Mouse (Mus musculus): ENCODE results near the gene Anapc10. TPM values are rescaled to one million over a fixed set of nuclear protein-coding genes. Genes with fewer than 3 reads are reported as not detected.

The Anapc10 gene
- total RNA-seq, 1 experiment, result 16.5 TPM

- H3K36me3 ChIP-seq (ENCODE audit: control insufficient read depth, insufficient read depth, low read length, poor library complexity, severe bottlenecking), result no peaks in the 10 kb centered on the region; the same call in none of the 2 replicates
- DNase-seq (ENCODE audit: low read depth, low spot score), result no peak
- H3K9ac ChIP-seq (ENCODE audit: insufficient read depth, low read depth, low read length, poor library complexity, severe bottlenecking), result peak overlapping the region; percentile 26; the same call in 1 of the 2 replicates
- H3K9me3 ChIP-seq (ENCODE audit: control insufficient read depth, insufficient read depth, low read depth, low read length), result no peaks in the 10 kb centered on the region
- TF ChIP-seq HCFC1 (IDR thresholded peaks at IDR 0.05; ENCODE audit: borderline replicate concordance, insufficient read depth, low read length) (no peak), MAFK (IDR thresholded peaks at IDR 0.05; ENCODE audit: insufficient read depth, low read depth, low read length) (no peak), ZC3H11A (IDR thresholded peaks at IDR 0.05; ENCODE audit: borderline replicate concordance, low read depth, low read length) (no peak), CHD2 (IDR thresholded peaks at IDR 0.05; ENCODE audit: low read depth, low read length) (no peak), ZNF384 (IDR thresholded peaks at IDR 0.05; ENCODE audit: low read depth, low read length) (no peak)
- peak overlapping the region; percentile 7; the same call in 1 of the 2 replicates for H3K27ac ChIP-seq (ENCODE audit: insufficient read depth, low read depth, low read length, poor library complexity, severe bottlenecking)
- H3K4me1 ChIP-seq (ENCODE audit: control insufficient read depth in 2 of 2, insufficient read depth in 2 of 2, low read length in 2 of 2, poor library complexity in 1 of 2), result peaks cover 0 to 2% of the 10 kb centered on the region in 2 experiments; a peak in 1 of 4 replicates
- in situ Hi-C loops (cut with MboI; ENCODE audit: low sequenced_read_pairs in 2 of 2, unreplicated experiment in 2 of 2), result no loop called here
- peak overlapping the region; percentile 28 to 98; a peak in 2 of 4 replicates for H3K4me3 ChIP-seq (ENCODE audit: insufficient read depth in 1 of 2, low read depth in 1 of 2, low read length in 2 of 2, poor library complexity in 1 of 2, severe bottlenecking in 1 of 2)
Measured at GRCm38 (mm10) chr8:79712676-79713075, 1.1 kb downstream of the Anapc10 start.

GRCm38 (mm10) chr8:79721537-79721936 lies 9.9 kb downstream of the Anapc10 start:
- Histone ChIP-seq H3K4me1 (ENCODE audit: control insufficient read depth in 2 of 2, insufficient read depth in 2 of 2, low read length in 2 of 2, poor library complexity in 1 of 2) (no peaks in the 10 kb centered on the region), H3K9ac (ENCODE audit: insufficient read depth, low read depth, low read length, poor library complexity, severe bottlenecking) (no peak overlapping the region), H3K4me3 (ENCODE audit: insufficient read depth in 1 of 2, low read depth in 1 of 2, low read length in 2 of 2, poor library complexity in 1 of 2, severe bottlenecking in 1 of 2) (no peak overlapping the region), H3K36me3 (ENCODE audit: control insufficient read depth, insufficient read depth, low read length, poor library complexity, severe bottlenecking) (peaks cover 6% of the 10 kb centered on the region; the same call in 1 of the 2 replicates), H3K9me3 (ENCODE audit: control insufficient read depth, insufficient read depth, low read depth, low read length) (no peaks in the 10 kb centered on the region), H3K27ac (ENCODE audit: insufficient read depth, low read depth, low read length, poor library complexity, severe bottlenecking) (no peak overlapping the region)
- in situ Hi-C loops (cut with MboI; ENCODE audit: low sequenced_read_pairs in 2 of 2, unreplicated experiment in 2 of 2), result no loop called here
- no peak for DNase-seq (ENCODE audit: low read depth, low spot score)
- TF ChIP-seq MAFK (IDR thresholded peaks at IDR 0.05; ENCODE audit: insufficient read depth, low read depth, low read length) (no peak), HCFC1 (IDR thresholded peaks at IDR 0.05; ENCODE audit: borderline replicate concordance, insufficient read depth, low read length) (no peak), CHD2 (IDR thresholded peaks at IDR 0.05; ENCODE audit: low read depth, low read length) (no peak), ZC3H11A (IDR thresholded peaks at IDR 0.05; ENCODE audit: borderline replicate concordance, low read depth, low read length) (no peak), ZNF384 (IDR thresholded peaks at IDR 0.05; ENCODE audit: low read depth, low read length) (no peak)

- Histone ChIP-seq H3K36me3 (ENCODE audit: control insufficient read depth, insufficient read depth, low read length, poor library complexity, severe bottlenecking) (peaks cover 6% of the 10 kb centered on the region; the same call in 1 of the 2 replicates), H3K4me3 (ENCODE audit: insufficient read depth in 1 of 2, low read depth in 1 of 2, low read length in 2 of 2, poor library complexity in 1 of 2, severe bottlenecking in 1 of 2) (no peak overlapping the region), H3K4me1 (ENCODE audit: control insufficient read depth in 2 of 2, insufficient read depth in 2 of 2, low read length in 2 of 2, poor library complexity in 1 of 2) (no peaks in the 10 kb centered on the region), H3K9ac (ENCODE audit: insufficient read depth, low read depth, low read length, poor library complexity, severe bottlenecking) (no peak overlapping the region), H3K9me3 (ENCODE audit: control insufficient read depth, insufficient read depth, low read depth, low read length) (no peaks in the 10 kb centered on the region), H3K27ac (ENCODE audit: insufficient read depth, low read depth, low read length, poor library complexity, severe bottlenecking) (no peak overlapping the region)
- in situ Hi-C loops (cut with MboI; ENCODE audit: low sequenced_read_pairs in 2 of 2, unreplicated experiment in 2 of 2), result no loop called here
- no peak for DNase-seq (ENCODE audit: low read depth, low spot score)
- TF ChIP-seq CHD2 (IDR thresholded peaks at IDR 0.05; ENCODE audit: low read depth, low read length), result no peak
- no peak for TF ChIP-seq ZC3H11A (IDR thresholded peaks at IDR 0.05; ENCODE audit: borderline replicate concordance, low read depth, low read length)
- no peak for TF ChIP-seq HCFC1 (IDR thresholded peaks at IDR 0.05; ENCODE audit: borderline replicate concordance, insufficient read depth, low read length)
- no peak for TF ChIP-seq MAFK (IDR thresholded peaks at IDR 0.05; ENCODE audit: insufficient read depth, low read depth, low read length)
- no peak for TF ChIP-seq ZNF384 (IDR thresholded peaks at IDR 0.05; ENCODE audit: low read depth, low read length)
Measured at GRCm38 (mm10) chr8:79723308-79723707, 11.7 kb downstream of the Anapc10 start.

- no peak overlapping the region for H3K9ac ChIP-seq (ENCODE audit: insufficient read depth, low read depth, low read length, poor library complexity, severe bottlenecking)
- H3K9me3 ChIP-seq (ENCODE audit: control insufficient read depth, insufficient read depth, low read depth, low read length), result no peaks in the 10 kb centered on the region
- in situ Hi-C loops (cut with MboI; ENCODE audit: low sequenced_read_pairs in 2 of 2, unreplicated experiment in 2 of 2), result no loop called here
- no peak overlapping the region for H3K27ac ChIP-seq (ENCODE audit: insufficient read depth, low read depth, low read length, poor library complexity, severe bottlenecking)
- no peak overlapping the region for H3K4me3 ChIP-seq (ENCODE audit: insufficient read depth in 1 of 2, low read depth in 1 of 2, low read length in 2 of 2, poor library complexity in 1 of 2, severe bottlenecking in 1 of 2)
- DNase-seq (ENCODE audit: low read depth, low spot score), result no peak
- H3K36me3 ChIP-seq (ENCODE audit: control insufficient read depth, insufficient read depth, low read length, poor library complexity, severe bottlenecking), result peaks cover 6% of the 10 kb centered on the region; the same call in 1 of the 2 replicates
- no peaks in the 10 kb centered on the region for H3K4me1 ChIP-seq (ENCODE audit: control insufficient read depth in 2 of 2, insufficient read depth in 2 of 2, low read length in 2 of 2, poor library complexity in 1 of 2)
- TF ChIP-seq ZC3H11A (IDR thresholded peaks at IDR 0.05; ENCODE audit: borderline replicate concordance, low read depth, low read length), result no peak
- no peak for TF ChIP-seq HCFC1 (IDR thresholded peaks at IDR 0.05; ENCODE audit: borderline replicate concordance, insufficient read depth, low read length)
- TF ChIP-seq CHD2 (IDR thresholded peaks at IDR 0.05; ENCODE audit: low read depth, low read length), result no peak
Measured at GRCm38 (mm10) chr8:79724589-79724988, 13.0 kb downstream of the Anapc10 start.

GRCm38 (mm10) chr8:79727900-79728299 lies 16.3 kb downstream of the Anapc10 start:
- Histone ChIP-seq H3K36me3 (ENCODE audit: control insufficient read depth, insufficient read depth, low read length, poor library complexity, severe bottlenecking) (peaks cover 2% of the 10 kb centered on the region; the same call in 1 of the 2 replicates), H3K27ac (ENCODE audit: insufficient read depth, low read depth, low read length, poor library complexity, severe bottlenecking) (no peak overlapping the region), H3K4me1 (ENCODE audit: control insufficient read depth in 2 of 2, insufficient read depth in 2 of 2, low read length in 2 of 2, poor library complexity in 1 of 2) (no peaks in the 10 kb centered on the region), H3K9me3 (ENCODE audit: control insufficient read depth, insufficient read depth, low read depth, low read length) (no peaks in the 10 kb centered on the region), H3K9ac (ENCODE audit: insufficient read depth, low read depth, low read length, poor library complexity, severe bottlenecking) (no peak overlapping the region), H3K4me3 (ENCODE audit: insufficient read depth in 1 of 2, low read depth in 1 of 2, low read length in 2 of 2, poor library complexity in 1 of 2, severe bottlenecking in 1 of 2) (no peak overlapping the region)
- no peak for TF ChIP-seq HCFC1 (IDR thresholded peaks at IDR 0.05; ENCODE audit: borderline replicate concordance, insufficient read depth, low read length)
- peak; percentile 28; the same call in 1 of the 2 replicates for TF ChIP-seq ZNF384 (IDR thresholded peaks at IDR 0.05; ENCODE audit: low read depth, low read length)
- in situ Hi-C loops (cut with MboI; ENCODE audit: low sequenced_read_pairs in 2 of 2, unreplicated experiment in 2 of 2), result no loop called here
- no peak for DNase-seq (ENCODE audit: low read depth, low spot score)

Measured in ES-E14 (cell line).